Mouse (Mus musculus): ENCODE results near the gene Pgghg. TPM values are rescaled to one million over a fixed set of nuclear protein-coding genes. Genes with fewer than 3 reads are reported as not detected.

Gene Pgghg
- polyA plus RNA-seq, 1 experiment from 2014 or later: 20.5 TPM

GRCm38 (mm10) chr7:140943356-140943755, 2.2 kb downstream of the Pgghg start:
- Histone ChIP-seq H3K9ac (ENCODE audit: low read length) (no peak overlapping the region; the same call in 1 of the 2 replicates), H3K27ac (ENCODE audit: low read length) (no peak overlapping the region), H3K9me3 (ENCODE audit: control insufficient read depth, low read length) (no peaks in the 10 kb centered on the region), H3K4me3 (ENCODE audit: low read length) (no peak overlapping the region), H3K36me3 (ENCODE audit: control insufficient read depth, insufficient read depth, low read length) (peaks cover 15% of the 10 kb centered on the region), H3K4me1 (replicated peaks; ENCODE audit: control insufficient read depth, insufficient read depth, low read length) (peaks cover 21% of the 10 kb centered on the region), H3K27me3 (ENCODE audit: control insufficient read depth, insufficient read depth, low read depth, low read length) (no peaks in the 10 kb centered on the region), H3K4me2 (ENCODE audit: low read depth, low read length) (no peak overlapping the region)
- WGBS: 62% methylated on average over 4 of the region's 4 CpGs
- ATAC-seq (ENCODE audit: low read depth): no peak

DNA sequence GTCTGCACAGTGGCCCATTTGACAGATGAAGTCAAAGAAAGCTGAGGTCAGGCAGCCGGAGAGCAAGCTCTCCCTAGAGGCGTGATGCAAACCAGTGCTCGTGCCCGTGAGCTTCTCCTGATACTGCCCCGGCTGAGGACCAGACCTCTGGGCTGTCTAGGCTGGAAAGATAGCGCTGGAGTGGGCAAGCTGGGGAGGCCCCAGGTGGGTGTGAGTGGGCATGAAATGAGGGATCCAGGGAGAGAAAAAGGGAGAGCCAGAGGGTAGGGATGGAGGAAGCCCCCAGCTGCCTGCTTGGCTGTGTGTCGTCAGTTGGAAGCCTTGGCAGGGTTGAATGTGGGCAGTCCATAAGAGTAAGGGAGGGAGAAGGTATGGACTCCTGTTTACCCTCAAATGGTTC, 3.0 kb downstream of the Pgghg start:
- H3K4me1 ChIP-seq (replicated peaks; ENCODE audit: control insufficient read depth, insufficient read depth, low read length): peaks cover 20% of the 10 kb centered on the region
- WGBS: 84% methylated on average over 7 of the region's 7 CpGs

DNA sequence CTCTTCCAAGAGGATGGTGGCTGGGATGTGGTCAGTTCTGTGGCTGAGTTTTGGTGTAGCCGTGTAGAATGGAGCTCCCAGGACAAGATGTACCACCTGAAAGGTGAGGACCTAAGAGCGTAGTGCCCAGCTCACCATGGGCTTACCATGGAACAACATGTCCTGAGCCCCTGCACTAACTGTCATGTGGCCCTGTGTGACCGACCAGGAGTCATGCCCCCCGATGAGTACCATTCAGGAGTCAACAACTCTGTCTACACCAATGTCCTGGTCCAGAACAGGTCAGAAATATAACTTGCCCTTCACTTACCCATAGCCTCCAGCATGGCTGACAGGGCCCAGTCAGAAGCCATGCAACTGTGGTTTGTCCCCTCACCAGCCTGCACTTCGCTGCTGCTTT, 4.1 kb downstream of the Pgghg start:
- H3K4me2 ChIP-seq (ENCODE audit: low read depth, low read length): no peak overlapping the region
- no peaks in the 10 kb centered on the region for H3K27me3 ChIP-seq (ENCODE audit: control insufficient read depth, insufficient read depth, low read depth, low read length)
- no peak for ATAC-seq (ENCODE audit: low read depth)
- no peak overlapping the region for H3K9ac ChIP-seq (ENCODE audit: low read length)
- peaks cover 26% of the 10 kb centered on the region for H3K36me3 ChIP-seq (ENCODE audit: control insufficient read depth, insufficient read depth, low read length)
- no peak overlapping the region for H3K27ac ChIP-seq (ENCODE audit: low read length)
- H3K4me3 ChIP-seq (ENCODE audit: low read length): no peak overlapping the region
- 87% methylated on average over 5 of the region's 5 CpGs for WGBS
- no peaks in the 10 kb centered on the region for H3K9me3 ChIP-seq (ENCODE audit: control insufficient read depth, low read length)
- peaks cover 16% of the 10 kb centered on the region for H3K4me1 ChIP-seq (replicated peaks; ENCODE audit: control insufficient read depth, insufficient read depth, low read length)

More for the DNA sequence above, 3.0 kb downstream of the Pgghg start:
- no peaks in the 10 kb centered on the region for H3K9me3 ChIP-seq (ENCODE audit: control insufficient read depth, low read length)
- ATAC-seq (ENCODE audit: low read depth): no peak
- no peak overlapping the region for H3K4me3 ChIP-seq (ENCODE audit: low read length)
- peaks cover 23% of the 10 kb centered on the region for H3K36me3 ChIP-seq (ENCODE audit: control insufficient read depth, insufficient read depth, low read length)
- no peak overlapping the region for H3K4me2 ChIP-seq (ENCODE audit: low read depth, low read length)
- H3K27me3 ChIP-seq (ENCODE audit: control insufficient read depth, insufficient read depth, low read depth, low read length): no peaks in the 10 kb centered on the region
- H3K9ac ChIP-seq (ENCODE audit: low read length): no peak overlapping the region
- no peak overlapping the region for H3K27ac ChIP-seq (ENCODE audit: low read length)

- Histone ChIP-seq H3K9me3 (ENCODE audit: control insufficient read depth, low read length) (no peaks in the 10 kb centered on the region), H3K27me3 (ENCODE audit: control insufficient read depth, insufficient read depth, low read depth, low read length) (no peaks in the 10 kb centered on the region), H3K36me3 (ENCODE audit: control insufficient read depth, insufficient read depth, low read length) (peaks cover 26% of the 10 kb centered on the region), H3K9ac (ENCODE audit: low read length) (no peak overlapping the region), H3K4me3 (ENCODE audit: low read length) (no peak overlapping the region), H3K27ac (ENCODE audit: low read length) (no peak overlapping the region), H3K4me1 (replicated peaks; ENCODE audit: control insufficient read depth, insufficient read depth, low read length) (peaks cover 26% of the 10 kb centered on the region), H3K4me2 (ENCODE audit: low read depth, low read length) (no peak overlapping the region)
- no peak for ATAC-seq (ENCODE audit: low read depth)
- WGBS: 87% methylated on average over 10 of the region's 10 CpGs
Measured at GRCm38 (mm10) chr7:140946311-140946710, 5.1 kb downstream of the Pgghg start.

GRCm38 (mm10) chr7:140946980-140947379, 5.8 kb downstream of the Pgghg start:
- WGBS: 33% methylated on average over 7 of the region's 7 CpGs
- ATAC-seq (ENCODE audit: low read depth): no peak
- Histone ChIP-seq H3K4me1 (replicated peaks; ENCODE audit: control insufficient read depth, insufficient read depth, low read length) (peaks cover 28% of the 10 kb centered on the region), H3K36me3 (ENCODE audit: control insufficient read depth, insufficient read depth, low read length) (peaks cover 26% of the 10 kb centered on the region), H3K4me2 (ENCODE audit: low read depth, low read length) (no peak overlapping the region), H3K27me3 (ENCODE audit: control insufficient read depth, insufficient read depth, low read depth, low read length) (no peaks in the 10 kb centered on the region), H3K9me3 (ENCODE audit: control insufficient read depth, low read length) (no peaks in the 10 kb centered on the region), H3K4me3 (ENCODE audit: low read length) (no peak overlapping the region), H3K9ac (ENCODE audit: low read length) (no peak overlapping the region), H3K27ac (ENCODE audit: low read length) (peak overlapping the region; percentile 33; the same call in 1 of the 2 replicates)

DNA sequence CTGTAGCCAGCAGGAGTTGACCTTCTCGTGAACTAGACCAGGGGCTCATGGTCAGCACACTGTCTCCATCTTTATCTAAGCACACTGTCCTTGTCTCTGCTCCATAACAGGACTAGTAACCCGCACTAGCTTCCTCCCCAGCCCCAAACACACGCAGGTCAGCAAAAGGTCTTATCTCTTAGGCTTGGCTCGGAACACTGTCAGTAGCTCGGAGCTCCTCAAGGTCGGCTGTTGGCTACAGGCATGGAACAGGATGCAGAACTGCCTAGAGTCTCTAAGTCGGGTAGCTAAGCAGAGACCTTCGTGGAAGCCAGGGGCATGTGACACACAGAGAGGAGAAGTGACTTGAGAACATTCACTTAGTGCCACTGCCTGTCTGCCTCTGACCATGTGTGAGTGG, 7.0 kb downstream of the Pgghg start:
- Histone ChIP-seq H3K4me3 (ENCODE audit: low read length) (no peak overlapping the region), H3K36me3 (ENCODE audit: control insufficient read depth, insufficient read depth, low read length) (peaks cover 26% of the 10 kb centered on the region), H3K4me1 (replicated peaks; ENCODE audit: control insufficient read depth, insufficient read depth, low read length) (peaks cover 18% of the 10 kb centered on the region), H3K4me2 (ENCODE audit: low read depth, low read length) (no peak overlapping the region), H3K27me3 (ENCODE audit: control insufficient read depth, insufficient read depth, low read depth, low read length) (no peaks in the 10 kb centered on the region), H3K9me3 (ENCODE audit: control insufficient read depth, low read length) (no peaks in the 10 kb centered on the region), H3K9ac (ENCODE audit: low read length) (no peak overlapping the region), H3K27ac (ENCODE audit: low read length) (peak overlapping the region; percentile 14; the same call in 1 of the 2 replicates)
- 65% methylated on average over 8 of the region's 8 CpGs for WGBS
- no peak for ATAC-seq (ENCODE audit: low read depth)

DNA sequence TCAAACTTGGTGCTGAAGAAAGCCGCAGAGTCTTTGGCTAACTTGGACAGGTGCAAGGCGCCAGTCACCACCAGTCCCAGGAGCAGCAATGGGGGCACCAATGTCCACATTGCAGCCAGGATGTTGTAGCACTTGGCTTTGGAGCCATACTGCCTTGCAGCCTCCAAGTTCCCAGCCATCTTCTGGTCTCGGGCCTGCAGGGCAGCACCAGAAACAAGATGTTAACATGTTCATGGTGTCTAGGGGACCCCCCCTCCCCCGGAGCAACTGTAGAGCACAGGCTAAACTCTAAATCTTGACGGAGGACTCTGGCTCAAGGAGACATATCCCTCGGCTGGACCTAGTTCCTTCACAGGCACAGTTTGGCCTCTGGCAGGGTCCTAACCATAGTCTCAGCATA, 8.1 kb downstream of the Pgghg start:
- Histone ChIP-seq H3K36me3 (ENCODE audit: control insufficient read depth, insufficient read depth, low read length) (peaks cover 26% of the 10 kb centered on the region), H3K27ac (ENCODE audit: low read length) (no peak overlapping the region)
- WGBS: 84% methylated on average over 6 of the region's 6 CpGs

GRCm38 (mm10) chr7:140949824-140950530, 8.8 kb downstream of the Pgghg start, which contains the start of gene Ifitm5:
TSS of gene Ifitm5 (minus strand) at chr7:140950291.
- Histone ChIP-seq H3K27ac (ENCODE audit: low read length) (peak within 1 kb of the TSS; percentile 56), H3K9me3 (ENCODE audit: control insufficient read depth, low read length) (no peaks in the 10 kb centered on the region), H3K27me3 (ENCODE audit: control insufficient read depth, insufficient read depth, low read depth, low read length) (no peaks in the 10 kb centered on the region), H3K4me1 (replicated peaks; ENCODE audit: control insufficient read depth, insufficient read depth, low read length) (peaks cover 22% of the 10 kb centered on the region), H3K36me3 (ENCODE audit: control insufficient read depth, insufficient read depth, low read length) (peaks cover 26% of the 10 kb centered on the region), H3K9ac (ENCODE audit: low read length) (peak within 1 kb of the TSS; percentile 34; the same call in 1 of the 2 replicates), H3K4me3 (ENCODE audit: low read length) (no peak within 1 kb of the TSS), H3K4me2 (ENCODE audit: low read depth, low read length) (peak within 1 kb of the TSS; percentile 19)
- ATAC-seq (ENCODE audit: low read depth): no peak
- WGBS: 86% methylated on average over 16 of the region's 16 CpGs

More for the DNA sequence above, 8.1 kb downstream of the Pgghg start:
- Histone ChIP-seq H3K4me1 (replicated peaks; ENCODE audit: control insufficient read depth, insufficient read depth, low read length) (peaks cover 19% of the 10 kb centered on the region), H3K4me3 (ENCODE audit: low read length) (no peak overlapping the region), H3K9ac (ENCODE audit: low read length) (no peak overlapping the region), H3K9me3 (ENCODE audit: control insufficient read depth, low read length) (no peaks in the 10 kb centered on the region), H3K27me3 (ENCODE audit: control insufficient read depth, insufficient read depth, low read depth, low read length) (no peaks in the 10 kb centered on the region), H3K4me2 (ENCODE audit: low read depth, low read length) (no peak overlapping the region)
- ATAC-seq (ENCODE audit: low read depth): no peak

DNA sequence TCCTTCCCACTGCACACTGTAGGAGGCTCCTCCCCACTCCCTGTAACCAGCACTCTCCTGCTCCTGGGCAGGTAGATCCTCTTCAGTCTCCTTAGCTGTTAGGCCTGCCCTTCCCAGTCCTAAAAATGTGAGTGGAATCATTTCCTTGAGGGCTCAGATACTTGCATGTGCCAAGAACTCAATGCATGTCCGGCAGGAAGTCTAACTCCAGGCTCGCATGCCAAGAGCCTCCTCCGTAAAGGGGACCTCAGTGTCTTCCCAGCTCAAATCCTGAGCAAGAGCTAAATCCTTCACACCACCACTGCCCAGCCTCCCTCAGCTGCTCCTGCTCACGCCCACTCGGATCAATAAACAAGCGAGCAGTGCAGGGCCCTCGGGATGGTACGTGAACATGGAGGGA, 9.9 kb downstream of the Pgghg start:
- H3K4me2 ChIP-seq (ENCODE audit: low read depth, low read length): peak overlapping the region; percentile 19
- peak overlapping the region; percentile 56 for H3K27ac ChIP-seq (ENCODE audit: low read length)
- WGBS: 32% methylated on average over 8 of the region's 8 CpGs
- H3K27me3 ChIP-seq (ENCODE audit: control insufficient read depth, insufficient read depth, low read depth, low read length): no peaks in the 10 kb centered on the region
- peaks cover 24% of the 10 kb centered on the region for H3K36me3 ChIP-seq (ENCODE audit: control insufficient read depth, insufficient read depth, low read length)
- no peaks in the 10 kb centered on the region for H3K9me3 ChIP-seq (ENCODE audit: control insufficient read depth, low read length)
- H3K9ac ChIP-seq (ENCODE audit: low read length): peak overlapping the region; percentile 34; the same call in 1 of the 2 replicates
- no peak for ATAC-seq (ENCODE audit: low read depth)
- H3K4me3 ChIP-seq (ENCODE audit: low read length): no peak overlapping the region
- H3K4me1 ChIP-seq (replicated peaks; ENCODE audit: control insufficient read depth, insufficient read depth, low read length): peaks cover 23% of the 10 kb centered on the region
